Comparison of ENCODE assay signal across 8 mouse cellular contexts in the genomic region with DNA sequence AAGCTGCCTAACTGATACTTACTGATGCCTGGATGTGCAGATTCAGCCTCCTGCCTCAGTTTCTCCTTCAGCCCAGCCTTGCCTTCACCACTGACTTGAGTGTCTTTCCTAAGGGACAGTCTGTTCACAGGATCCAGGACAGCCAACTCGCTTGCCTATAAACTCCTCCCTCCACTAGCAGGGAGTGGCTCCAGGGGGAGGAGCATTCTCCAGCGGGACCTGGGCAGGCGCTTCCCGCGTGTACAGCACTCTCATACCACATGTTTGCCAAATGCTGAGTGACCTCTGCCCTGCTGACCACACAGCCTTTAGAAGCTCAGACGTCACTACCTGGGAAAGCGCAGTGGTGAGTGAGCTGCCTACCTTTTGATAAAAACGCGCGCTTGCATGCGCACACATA. TPM values are rescaled to one million over a fixed set of nuclear protein-coding genes. Genes with fewer than 3 reads are reported as not detected.
DNase-seq lines count a peak whose midpoint lies in the region; ATAC-seq lines count a peak whose summit lies in the region.

No protein-coding gene starts in this region.

- H3K36me3 ChIP-seq in erythroblast, embryonic 14.5 days (ENCODE audit: control insufficient read depth) = no peaks in the 10 kb centered on the region
- H3K36me3 ChIP-seq in hindbrain, embryonic 16.5 days (ENCODE audit: control insufficient read depth, insufficient read depth, low read length) = no peaks in the 10 kb centered on the region
- H3K36me3 ChIP-seq in liver, embryonic 11.5 days (ENCODE audit: control insufficient read depth, insufficient read depth, low read length) = no peaks in the 10 kb centered on the region
- no peaks in the 10 kb centered on the region for H3K36me3 ChIP-seq in stomach, embryonic 15.5 days

- 19% methylated on average over 11 of the region's 11 CpGs for WGBS in hindbrain, embryonic 16.5 days
- WGBS in liver, embryonic 11.5 days = 18% methylated on average over 11 of the region's 11 CpGs
- WGBS in stomach, embryonic 15.5 days = 17% methylated on average over 11 of the region's 11 CpGs

- peak; percentile 86 for DNase-seq in adrenal gland, postnatal 14 days
- DNase-seq in liver, embryonic 11.5 days (ENCODE audit: low spot score) = peak; percentile 64
- DNase-seq in thymus, postnatal 14 days = no peak
- DNase-seq in cerebellum, postnatal 25 days = no peak

- no peak overlapping the region for H3K27ac ChIP-seq in hindbrain, embryonic 16.5 days (ENCODE audit: low read depth, low read length)
- peak overlapping the region; percentile 13; the same call in 1 of the 2 replicates for H3K27ac ChIP-seq in liver, embryonic 11.5 days (ENCODE audit: low read depth, low read length)
- no peak overlapping the region for H3K27ac ChIP-seq in stomach, embryonic 15.5 days

- no peaks in the 10 kb centered on the region for H3K9me3 ChIP-seq in erythroblast, embryonic 14.5 days (ENCODE audit: control insufficient read depth, low read length)
- no peaks in the 10 kb centered on the region for H3K9me3 ChIP-seq in hindbrain, embryonic 16.5 days (ENCODE audit: control insufficient read depth, low read length)
- no peaks in the 10 kb centered on the region for H3K9me3 ChIP-seq in liver, embryonic 11.5 days (ENCODE audit: control insufficient read depth, low read length)
- no peaks in the 10 kb centered on the region for H3K9me3 ChIP-seq in stomach, embryonic 15.5 days

- peak overlapping the region; percentile 50 for H3K4me3 ChIP-seq in erythroblast, embryonic 14.5 days (replicated peaks)
- H3K4me3 ChIP-seq in hindbrain, embryonic 16.5 days (ENCODE audit: low read length) = no peak overlapping the region
- H3K4me3 ChIP-seq in liver, embryonic 11.5 days (ENCODE audit: low read depth, low read length) = peak overlapping the region; percentile 25
- peak overlapping the region; percentile 24 for H3K4me3 ChIP-seq in stomach, embryonic 15.5 days (replicated peaks)

- H3K4me1 ChIP-seq in erythroblast, embryonic 14.5 days (ENCODE audit: control insufficient read depth) = peaks cover 24% of the 10 kb centered on the region
- no peaks in the 10 kb centered on the region; the same call in 1 of the 2 replicates for H3K4me1 ChIP-seq in hindbrain, embryonic 16.5 days (ENCODE audit: control insufficient read depth, insufficient read depth, low read depth, low read length)
- peaks cover 20% of the 10 kb centered on the region for H3K4me1 ChIP-seq in liver, embryonic 11.5 days (replicated peaks; ENCODE audit: control insufficient read depth, insufficient read depth, low read length)
- 0 out of 2 replicates have a peak, but pooled peaks cover 6% of the 10 kb centered on the region for H3K4me1 ChIP-seq in stomach, embryonic 15.5 days

- no peak for ATAC-seq in erythroblast, adult 5-6 weeks (replicated peaks; ENCODE audit: low FRiP score, poor library complexity, severe bottlenecking)
- no peak for ATAC-seq in hindbrain, embryonic 16.5 days
- peak; percentile 78 for ATAC-seq in liver, embryonic 11.5 days (replicated peaks; ENCODE audit: low FRiP score)
- ATAC-seq in stomach, embryonic 15.5 days (ENCODE audit: insufficient read depth, low FRiP score, low read depth) = peak; percentile 74

- peak overlapping the region; percentile 27; the same call in 1 of the 2 replicates for H3K4me2 ChIP-seq in hindbrain, embryonic 16.5 days (ENCODE audit: low read length)
- H3K4me2 ChIP-seq in liver, embryonic 11.5 days = peak overlapping the region; percentile 54
- peak overlapping the region; percentile 54 for H3K4me2 ChIP-seq in stomach, embryonic 15.5 days

- no peak overlapping the region for H3K9ac ChIP-seq in hindbrain, embryonic 16.5 days (ENCODE audit: low read depth, low read length)
- peak overlapping the region; percentile 37 for H3K9ac ChIP-seq in liver, embryonic 11.5 days (ENCODE audit: low read depth, low read length)
- no peak overlapping the region for H3K9ac ChIP-seq in stomach, embryonic 15.5 days

- H3K27me3 ChIP-seq in erythroblast, embryonic 14.5 days (ENCODE audit: control insufficient read depth) = no peaks in the 10 kb centered on the region
- no peaks in the 10 kb centered on the region for H3K27me3 ChIP-seq in hindbrain, embryonic 16.5 days (replicated peaks; ENCODE audit: control insufficient read depth, insufficient read depth, low read length)
- H3K27me3 ChIP-seq in liver, embryonic 11.5 days (replicated peaks; ENCODE audit: control insufficient read depth, insufficient read depth, low read length) = no peaks in the 10 kb centered on the region
- H3K27me3 ChIP-seq in stomach, embryonic 15.5 days (replicated peaks) = no peaks in the 10 kb centered on the region

RNA-seq across cellular contexts. Expression of a gene that starts 15.9 kb away (rescaled TPM):
- 25.2 and 47.2 TPM in 2 replicates for polyA plus RNA-seq in erythroblast, embryonic 14.5 days (2012)
- 111 and 119 TPM in 2 replicates for total RNA-seq in erythroblast, adult 5-6 weeks (2015; ENCODE audit: low replicate concordance)
- total RNA-seq in erythroblast, adult 5-6 weeks (2017; ENCODE audit: low replicate concordance) = 73.2 and 74.7 TPM in 2 replicates
- 426 and 444 TPM in 2 replicates for total RNA-seq in adrenal gland, postnatal 14 days (2021)
- polyA plus RNA-seq in hindbrain, embryonic 16.5 days (2015; fragmentation: Nextera tagmentation; extraction: Ambion mirVana) = 1,276 and 1,360 TPM in 2 replicates
- 2,392 and 2,590 TPM in 2 replicates for polyA plus RNA-seq in liver, embryonic 11.5 days (2014; fragmentation: Nextera tagmentation; extraction: Ambion mirVana)
- 1,302 and 1,597 TPM in 2 replicates for polyA plus RNA-seq in stomach, embryonic 15.5 days (2015; fragmentation: Nextera tagmentation; extraction: Ambion mirVana)

RNA-seq across cellular contexts. Expression of a gene that starts 19.5 kb away (rescaled TPM):
- not detected in 2 replicates for polyA plus RNA-seq in erythroblast, embryonic 14.5 days (2012)
- not detected in 2 replicates for total RNA-seq in erythroblast, adult 5-6 weeks (2015; ENCODE audit: low replicate concordance)
- not detected in 2 replicates for total RNA-seq in erythroblast, adult 5-6 weeks (2017; ENCODE audit: low replicate concordance)
- 0.44 TPM in 1 of 2 replicates, not detected in the other for total RNA-seq in adrenal gland, postnatal 14 days (2021)
- polyA plus RNA-seq in hindbrain, embryonic 16.5 days (2015; fragmentation: Nextera tagmentation; extraction: Ambion mirVana) = not detected in 2 replicates
- not detected in 2 replicates for polyA plus RNA-seq in liver, embryonic 11.5 days (2014; fragmentation: Nextera tagmentation; extraction: Ambion mirVana)
- not detected in 2 replicates for polyA plus RNA-seq in stomach, embryonic 15.5 days (2015; fragmentation: Nextera tagmentation; extraction: Ambion mirVana)

Comparison
In these comparisons a context has a peak if more than half of its experiments do, and no peak if none do; other contexts are left out.
1. ATAC-seq: peak in liver, embryonic 11.5 days (single experiment) and stomach, embryonic 15.5 days (single experiment); none in erythroblast, adult 5-6 weeks (single experiment) and hindbrain, embryonic 16.5 days (single experiment).
2. DNase-seq: peak in adrenal gland, postnatal 14 days (single experiment) and liver, embryonic 11.5 days (single experiment); none in thymus, postnatal 14 days (single experiment) and cerebellum, postnatal 25 days (0 of 2).
3. RNA of a gene that starts 15.9 kb away (polyA plus RNA-seq): 2,392 to 2,590 TPM in liver, embryonic 11.5 days, 1,302 to 1,597 TPM in stomach, embryonic 15.5 days and 1,276 to 1,360 TPM in hindbrain, embryonic 16.5 days; 25.2 to 47.2 TPM in erythroblast, embryonic 14.5 days; every median in the first group is over 10 times any median in the second.
4. Peak in every context shown above with its lines, with median percentiles within 50 percentile points of each other: H3K4me2 ChIP-seq.